9 mouse cellular contexts compared by ENCODE assay signal in genomic region chr2:103817145-103817895, GRCm38 (mm10). TPM values are rescaled to one million over a fixed set of nuclear protein-coding genes. Genes with fewer than 3 reads are reported as not detected.
DNase-seq lines count a peak whose midpoint lies in the region; ATAC-seq and TF ChIP-seq lines count a peak whose summit lies in the region.
"Had no signal": no experiment of that assay in that cellular context is flagged by ENCODE, and none has a peak within 500 bp of the region (broad histone marks: within the 10 kb centered on the region; RNA-seq: fewer than 3 reads in every experiment).

No protein-coding gene starts in this region.

- peak; percentile 94 for ATAC-seq in lung, embryonic 14.5 days (ENCODE audit: insufficient read depth)
- ATAC-seq: Patski had no signal

- peak overlapping the region; percentile 53 for H3K4me2 ChIP-seq in lung, embryonic 14.5 days

- in situ Hi-C loops in ES-E14 (cut with MboI; ENCODE audit: low sequenced_read_pairs in 2 of 2, unreplicated experiment in 2 of 2): no loop called here

- 0 out of 4 replicates have a peak, but pooled peaks cover 0 to 2% of the 10 kb centered on the region in 2 experiments for H3K4me1 ChIP-seq in ES-E14 (ENCODE audit: control insufficient read depth in 2 of 2, insufficient read depth in 2 of 2, low read length in 2 of 2, poor library complexity in 1 of 2)
- no peaks in the 10 kb centered on the region for H3K4me1 ChIP-seq in hindbrain, embryonic 10.5 days (replicated peaks)
- H3K4me1 ChIP-seq in lung, embryonic 14.5 days (ENCODE audit: insufficient read depth): no peaks in the 10 kb centered on the region

- H3K27ac ChIP-seq in ES-E14 (ENCODE audit: insufficient read depth, low read depth, low read length, poor library complexity, severe bottlenecking): no peak overlapping the region
- H3K27ac ChIP-seq in hindbrain, embryonic 10.5 days: no peak overlapping the region
- no peak overlapping the region for H3K27ac ChIP-seq in lung, embryonic 14.5 days (ENCODE audit: low read depth)

- H3K9me3 ChIP-seq in ES-E14 (ENCODE audit: control insufficient read depth, insufficient read depth, low read depth, low read length): no peaks in the 10 kb centered on the region
- H3K9me3 ChIP-seq in hindbrain, embryonic 10.5 days: no peaks in the 10 kb centered on the region
- H3K9me3 ChIP-seq in lung, embryonic 14.5 days (ENCODE audit: low read depth, low read length): no peaks in the 10 kb centered on the region

- H3K4me3 ChIP-seq in ES-E14 (ENCODE audit: insufficient read depth in 1 of 2, low read depth in 1 of 2, low read length in 2 of 2, poor library complexity in 1 of 2, severe bottlenecking in 1 of 2): peak overlapping the region; percentile 7 to 32; a peak in 2 of 4 replicates
- H3K4me3 ChIP-seq in hindbrain, embryonic 10.5 days: peak overlapping the region; percentile 11; the same call in 1 of the 2 replicates
- H3K4me3 ChIP-seq in lung, embryonic 14.5 days (ENCODE audit: low read depth, low read length): peak overlapping the region; percentile 16; the same call in 1 of the 2 replicates

- H3K9ac ChIP-seq in ES-E14 (ENCODE audit: insufficient read depth, low read depth, low read length, poor library complexity, severe bottlenecking): no peak overlapping the region
- H3K9ac ChIP-seq in lung, embryonic 14.5 days: peak overlapping the region; percentile 30; the same call in 1 of the 2 replicates

- no peak for TF ChIP-seq CTCF in lung, embryonic 14.5 days (IDR thresholded peaks at IDR 0.05; ENCODE audit: low read depth)

- WGBS in hindbrain, embryonic 10.5 days: 41% methylated on average over 6 of the region's 6 CpGs
- 25% methylated on average over 6 of the region's 6 CpGs for WGBS in lung, embryonic 14.5 days

- no peaks in the 10 kb centered on the region for H3K27me3 ChIP-seq in hindbrain, embryonic 10.5 days (ENCODE audit: insufficient read depth, poor library complexity, severe bottlenecking)
- no peaks in the 10 kb centered on the region for H3K27me3 ChIP-seq in lung, embryonic 14.5 days (ENCODE audit: insufficient read depth, low read length)

- H3K36me3 ChIP-seq in ES-E14 (ENCODE audit: control insufficient read depth, insufficient read depth, low read length, poor library complexity, severe bottlenecking): no peaks in the 10 kb centered on the region
- H3K36me3 ChIP-seq in hindbrain, embryonic 10.5 days: no peaks in the 10 kb centered on the region
- no peaks in the 10 kb centered on the region for H3K36me3 ChIP-seq in lung, embryonic 14.5 days (ENCODE audit: insufficient read depth)

- peak; percentile 28 for DNase-seq in gastrocnemius, postnatal 10 days
- no peak for DNase-seq in gastrocnemius, adult 8-10 months (ENCODE audit: low spot score in 2 of 2)
- DNase-seq in ES-E14 (ENCODE audit: low read depth, low spot score): no peak
- DNase-seq in hindbrain, embryonic 10.5 days (ENCODE audit: low spot score): peak; percentile 15
- DNase-seq in lung, embryonic 14.5 days: peak; percentile 77
- no peak for DNase-seq in layer of hippocampus, postnatal 25 days (ENCODE audit: extremely low spot score in 1 of 2, low spot score in 1 of 2)
- no peak for DNase-seq in spleen, postnatal 36 days (ENCODE audit: low spot score in 2 of 2)
- DNase-seq in urinary bladder, postnatal 14 days (ENCODE audit: low spot score): no peak

TF ChIP-seq in ES-E14, 5 proteins besides CTCF, POLR2A, EP300 and RAD21:
- TF ChIP-seq ZNF384 (IDR thresholded peaks at IDR 0.05; ENCODE audit: low read depth, low read length) (no peak), MAFK (IDR thresholded peaks at IDR 0.05; ENCODE audit: insufficient read depth, low read depth, low read length) (no peak), ZC3H11A (IDR thresholded peaks at IDR 0.05; ENCODE audit: borderline replicate concordance, low read depth, low read length) (no peak), HCFC1 (IDR thresholded peaks at IDR 0.05; ENCODE audit: borderline replicate concordance, insufficient read depth, low read length) (no peak), CHD2 (IDR thresholded peaks at IDR 0.05; ENCODE audit: low read depth, low read length) (no peak)
TF ChIP-seq in ES-E14: peak in this region for 0.

RNA-seq across cellular contexts. Expression of gene Caprin1, which starts 19.9 kb away (rescaled TPM):
- 100 to 1,000 TPM; 202 to 209 TPM for total RNA-seq in gastrocnemius, postnatal 10 days (2021)
- 10 to 100 TPM; 75.5 to 94.5 (median 78.7) TPM for total RNA-seq in gastrocnemius, adult 8-10 months (2022)
- 398 and 416 TPM in 2 replicates for total RNA-seq in ES-E14 (2012; rRNA removed)
- polyA plus RNA-seq in hindbrain, embryonic 10.5 days (2016; fragmentation: Nextera tagmentation; extraction: Ambion mirVana): 477 and 499 TPM in 2 replicates
- polyA plus RNA-seq in lung, embryonic 14.5 days (2014; fragmentation: Nextera tagmentation; extraction: Ambion mirVana): 427 and 438 TPM in 2 replicates
- total RNA-seq in layer of hippocampus, postnatal 25 days (2021): 100 to 1,000 TPM; 340 to 369 TPM

RNA-seq across cellular contexts. Expression of gene Nat10, which starts 56.2 kb away (rescaled TPM):
- 10 to 100 TPM; 20.0 to 20.2 TPM for total RNA-seq in gastrocnemius, postnatal 10 days (2021)
- 10 to 100 TPM; 13.7 to 16.7 (median 14.6) TPM for total RNA-seq in gastrocnemius, adult 8-10 months (2022)
- total RNA-seq in ES-E14 (2012; rRNA removed): 77.0 and 122 TPM in 2 replicates
- 26.3 and 30.9 TPM in 2 replicates for polyA plus RNA-seq in hindbrain, embryonic 10.5 days (2016; fragmentation: Nextera tagmentation; extraction: Ambion mirVana)
- polyA plus RNA-seq in lung, embryonic 14.5 days (2014; fragmentation: Nextera tagmentation; extraction: Ambion mirVana): 31.7 and 35.6 TPM in 2 replicates
- 10 to 100 TPM; 29.0 to 34.7 TPM for total RNA-seq in layer of hippocampus, postnatal 25 days (2021)

Comparison
In these comparisons a context has a peak if more than half of its experiments do, and no peak if none do; other contexts are left out.
1. DNase-seq: peak in gastrocnemius, postnatal 10 days (single experiment), hindbrain, embryonic 10.5 days (single experiment) and lung, embryonic 14.5 days (single experiment); none in gastrocnemius, adult 8-10 months (0 of 2), ES-E14 (single experiment), layer of hippocampus, postnatal 25 days (0 of 2), spleen, postnatal 36 days (0 of 2) and urinary bladder, postnatal 14 days (single experiment).
2. Peak in every context shown above with its lines, with median percentiles within 50 percentile points of each other: H3K4me3 ChIP-seq.